Mouse (Mus musculus) liver, adult 2 months (tissue): ENCODE data around the gene Nsl1.

ENCODE experiments used
- CTCF ChIP-seq: fragments of 200-500 bp; IDR thresholded peaks from 2 replicates; pipeline ENCODE4 v1.5.1; 2011; ENCODE audit warnings: low read depth, low read length, control low read depth
- POLR2A ChIP-seq: fragments of 200-500 bp; IDR thresholded peaks from 2 replicates; pipeline ENCODE4 v1.6.1; 2011; ENCODE audit warnings: low read length, control low read depth; ENCODE audit not compliant: insufficient read depth; ENCODE audit errors: extremely low read depth

GRCm38 (mm10) chr1:191099772-191100291 lies 37.0 kb downstream of the Nsl1 start:
- TF ChIP-seq POLR2A: no peak
- TF ChIP-seq CTCF: no peak
